Mouse (Mus musculus) midbrain, embryonic 14.5 days (tissue): ENCODE measurements around the gene Nthl1. TPM values are rescaled to one million over a fixed set of nuclear protein-coding genes. Genes with fewer than 3 reads are reported as not detected.
"Not testable (repeated sequence)": the region's sequence is repeated elsewhere in the genome, so short reads cannot be mapped to it uniquely, and the experiment has no call there.

ENCODE experiments used
- ATAC-seq: fragments of 200-750 bp; cut with Nextera tagmentation; 2 replicates; pipeline ENCODE4 v1.8.0; 2017; ENCODE audit warnings: moderate number of reproducible peaks, moderate library complexity; ENCODE audit not compliant: low FRiP score, low TSS enrichment
- DNase-seq: peaks from one replicate; pipeline ENCODE4 v3.0.0-alpha.2; 2015
- H3K27ac ChIP-seq: fragments of 300-500 bp; sonication (generic); replicated peaks from 2 replicates; pipeline ENCODE4 v1.5.1; 2014; ENCODE audit warnings: mild to moderate bottlenecking, low read depth, low read length, moderate library complexity
- H3K27me3 ChIP-seq: fragments of 300-500 bp; sonication (generic); 2 replicates; pipeline ENCODE4 v1.6.1; 2014; ENCODE audit warnings: low read length, control low read depth, mixed read lengths; ENCODE audit not compliant: control insufficient read depth, insufficient read depth
- H3K36me3 ChIP-seq: fragments of 300-500 bp; sonication (generic); 2 replicates; pipeline ENCODE4 v1.6.1; 2014; ENCODE audit warnings: low read length, control low read depth; ENCODE audit not compliant: control insufficient read depth, insufficient read depth
- H3K4me1 ChIP-seq: fragments of 300-500 bp; sonication (generic); 2 replicates; pipeline ENCODE4 v1.6.1; 2014; ENCODE audit warnings: mild to moderate bottlenecking, antibody characterized with exemption, low read length, control low read depth; ENCODE audit not compliant: control insufficient read depth, insufficient read depth
- H3K4me2 ChIP-seq: fragments of 300-500 bp; sonication (generic); 2 replicates; pipeline ENCODE4 v1.6.1; 2014; ENCODE audit warnings: mild to moderate bottlenecking, low read length, moderate library complexity
- H3K4me3 ChIP-seq: fragments of 300-500 bp; sonication (generic); replicated peaks from 2 replicates; pipeline ENCODE4 v1.5.1; 2014; ENCODE audit warnings: low read depth, low read length
- H3K9ac ChIP-seq: fragments of 300-500 bp; sonication (generic); replicated peaks from 2 replicates; pipeline ENCODE4 v1.6.1; 2014; ENCODE audit warnings: mild to moderate bottlenecking, low read length, moderate library complexity
- H3K9me3 ChIP-seq: fragments of 300-500 bp; sonication (generic); 2 replicates; pipeline ENCODE4 v1.6.1; 2016; ENCODE audit warnings: low read length, control low read depth, mixed read lengths; ENCODE audit not compliant: control insufficient read depth
- WGBS: fragments of 180-500 bp; shearing (Covaris S2); extraction: QIAGEN DNeasy Blood & Tissue Kit; methylation state at CpG from one replicate; pipeline ENCODE4 v1.1.7; 2014; 5-methylcytosine and 5-hydroxymethylcytosine counted together
- polyA plus RNA-seq: library from polyadenylated mRNA; unstranded; fragments of >200 nt; fragmentation: Nextera tagmentation; extraction: Ambion mirVana; gene quantifications from 2 replicates; pipeline ENCODE4 v1.2.1, GENCODE M21; 2014

Gene Nthl1
- polyA plus RNA-seq, 1 experiment from 2014 or later, result 8.9 TPM

DNA sequence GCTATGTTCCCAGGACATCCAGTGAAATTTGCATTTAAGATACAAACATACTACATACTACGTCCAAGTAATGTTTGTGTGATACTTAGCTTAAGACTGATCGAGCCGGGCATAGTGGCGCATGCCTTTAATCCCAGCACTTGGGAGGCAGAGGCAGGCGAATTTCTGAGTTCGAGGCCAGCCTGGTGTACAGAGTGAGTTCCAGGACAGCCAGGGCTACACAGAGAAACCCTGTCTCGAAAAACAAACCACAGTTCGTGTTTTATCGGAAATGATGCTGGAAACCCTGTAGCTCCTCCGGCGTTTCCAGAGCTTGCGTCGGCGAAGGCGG is 36.7 kb downstream of the Nthl1 start:
- Histone ChIP-seq H3K4me2 (peak overlapping the region; percentile 90), H3K4me3 (peak overlapping the region; percentile 99), H3K4me1 (peaks cover 19% of the 10 kb centered on the region), H3K9ac (peak overlapping the region; percentile 97; the same call in 1 of the 2 replicates), H3K27ac (peak overlapping the region; percentile 89)
- H3K27me3 ChIP-seq, H3K36me3 ChIP-seq, ATAC-seq, DNase-seq, H3K9me3 ChIP-seq: not testable (repeated sequence)
- WGBS, result 8% methylated on average over 15 of the region's 15 CpGs

- Histone ChIP-seq H3K4me1 (peaks cover 19% of the 10 kb centered on the region), H3K36me3 (no peaks in the 10 kb centered on the region)
- peak; percentile 98 for ATAC-seq
Measured at GRCm38 (mm10) chr17:24669545-24670245, 37.2 kb downstream of the Nthl1 start, which contains the start of gene Zfp598. TSS of gene Zfp598 (plus strand) at chr17:24669687.

DNA sequence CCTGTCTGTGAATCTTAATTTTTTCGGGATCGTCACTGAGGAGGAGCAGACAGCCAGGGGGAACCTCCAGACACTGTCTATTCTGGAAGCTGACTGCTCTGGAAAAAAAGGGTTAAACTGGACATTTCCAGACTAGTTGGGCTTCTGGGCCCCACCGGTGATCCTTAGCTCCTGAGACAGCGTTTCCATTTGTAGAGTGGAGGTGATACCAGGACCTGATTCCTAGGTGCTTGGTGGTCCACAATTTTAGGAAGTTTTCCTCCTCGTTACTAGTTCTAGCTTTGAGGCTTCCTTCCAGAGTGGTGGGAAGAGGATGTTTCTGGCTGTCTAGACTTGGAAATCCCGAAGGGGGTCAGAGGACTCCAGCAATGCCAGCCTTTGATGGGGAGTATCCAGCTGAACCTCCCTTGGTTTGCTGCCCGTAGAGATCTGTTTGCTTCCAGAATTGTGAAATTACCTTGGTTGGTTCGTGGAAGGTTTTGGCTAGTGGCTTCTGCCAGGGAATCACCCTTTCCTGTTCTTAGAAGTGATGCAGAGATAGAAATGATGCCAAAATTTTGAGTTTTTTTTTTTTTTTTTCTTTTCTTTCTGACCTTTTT is 37.9 kb downstream of the Nthl1 start:
- WGBS, result 12% methylated on average over 8 of the region's 8 CpGs
- ATAC-seq, result no peak
- Histone ChIP-seq H3K27ac (peak overlapping the region; percentile 89), H3K9ac (peak overlapping the region; percentile 97), H3K4me1 (peaks cover 19% of the 10 kb centered on the region), H3K9me3 (no peaks in the 10 kb centered on the region), H3K27me3 (no peaks in the 10 kb centered on the region), H3K36me3 (no peaks in the 10 kb centered on the region), H3K4me2 (peak overlapping the region; percentile 90), H3K4me3 (peak overlapping the region; percentile 99)
- no peak for DNase-seq

More at GRCm38 (mm10) chr17:24669545-24670245, 37.2 kb downstream of the Nthl1 start, which contains the start of gene Zfp598:
- no peaks in the 10 kb centered on the region for H3K27me3 ChIP-seq
- peak within 1 kb of the TSS; percentile 97 for H3K9ac ChIP-seq
- peak; percentile 98 for DNase-seq
- under 1% methylated on average over 77 of the region's 80 CpGs for WGBS
- H3K27ac ChIP-seq, result peak within 1 kb of the TSS; percentile 89
- peak within 1 kb of the TSS; percentile 99 for H3K4me3 ChIP-seq
- H3K9me3 ChIP-seq, result no peaks in the 10 kb centered on the region
- peak within 1 kb of the TSS; percentile 90 for H3K4me2 ChIP-seq

GRCm38 (mm10) chr17:24671346-24671745 is 38.9 kb downstream of the Nthl1 start:
- ATAC-seq, result no peak
- 79% methylated on average over 5 of the region's 5 CpGs for WGBS
- no peak for DNase-seq
- H3K4me1 ChIP-seq, result peaks cover 19% of the 10 kb centered on the region
- H3K36me3 ChIP-seq, result no peaks in the 10 kb centered on the region
- H3K9ac ChIP-seq, result no peak overlapping the region; the same call in 1 of the 2 replicates
- peak overlapping the region; percentile 90 for H3K4me2 ChIP-seq
- H3K4me3 ChIP-seq, result no peak overlapping the region
- H3K27me3 ChIP-seq, result no peaks in the 10 kb centered on the region
- no peak overlapping the region for H3K27ac ChIP-seq
- H3K9me3 ChIP-seq, result no peaks in the 10 kb centered on the region

DNA sequence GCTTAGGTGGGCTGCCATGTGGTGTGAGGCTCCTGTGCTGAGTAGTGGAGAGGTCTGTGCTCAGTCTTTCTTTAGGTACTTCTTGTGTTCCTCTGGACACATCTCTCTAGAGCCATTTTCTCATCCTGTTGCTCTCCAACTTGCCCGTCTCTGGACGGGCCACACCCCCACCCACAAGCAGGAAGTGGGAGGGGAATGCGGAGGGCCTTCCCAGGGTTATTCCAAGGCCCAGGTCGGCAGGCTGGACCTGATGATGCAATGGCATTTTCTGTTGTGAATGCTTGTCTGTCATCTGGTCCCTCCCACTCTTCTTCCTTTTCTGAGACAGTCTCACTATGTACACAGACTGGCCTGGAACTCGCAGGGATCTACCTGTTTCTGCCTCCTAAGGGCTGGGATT is 39.7 kb downstream of the Nthl1 start:
- WGBS, result 44% methylated on average over 5 of the region's 5 CpGs
- ATAC-seq, result no peak
- H3K4me3 ChIP-seq, result no peak overlapping the region
- no peak for DNase-seq
- no peaks in the 10 kb centered on the region for H3K27me3 ChIP-seq
- H3K4me1 ChIP-seq, result peaks cover 19% of the 10 kb centered on the region
- H3K9ac ChIP-seq, result no peak overlapping the region
- H3K36me3 ChIP-seq, result peaks cover 7% of the 10 kb centered on the region
- no peak overlapping the region for H3K4me2 ChIP-seq
- H3K27ac ChIP-seq, result no peak overlapping the region
- H3K9me3 ChIP-seq, result no peaks in the 10 kb centered on the region

- H3K9ac ChIP-seq, result no peak overlapping the region
Measured at GRCm38 (mm10) chr17:24674277-24674676, 41.8 kb downstream of the Nthl1 start.

DNA sequence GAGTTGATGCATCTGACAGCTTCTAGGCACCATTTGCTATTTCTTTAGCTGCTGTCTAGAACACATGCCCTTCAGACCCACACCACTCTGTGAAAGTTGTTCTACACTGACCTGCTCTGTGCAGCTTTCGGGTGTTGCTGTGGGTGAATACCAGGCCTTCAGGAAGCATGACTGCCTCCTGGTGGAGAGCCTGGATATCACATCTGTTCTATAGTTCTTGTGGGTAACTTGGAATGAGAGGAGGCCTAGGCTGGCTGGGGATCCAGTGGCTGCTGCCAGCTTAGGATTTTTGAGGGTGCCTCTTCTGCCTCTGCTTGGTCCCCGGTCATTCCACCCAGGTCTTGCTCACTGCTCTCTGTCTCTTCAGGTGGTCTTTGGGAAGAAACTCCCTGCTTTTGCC is 43.7 kb downstream of the Nthl1 start:
- WGBS, result 58% methylated on average over 2 of the region's 2 CpGs
- no peak overlapping the region for H3K4me2 ChIP-seq
- DNase-seq (peak; percentile 78), ATAC-seq (no peak)
- peaks cover 4% of the 10 kb centered on the region; the same call in 1 of the 2 replicates for H3K4me1 ChIP-seq
- H3K4me3 ChIP-seq, result no peak overlapping the region
- no peaks in the 10 kb centered on the region for H3K27me3 ChIP-seq
- H3K36me3 ChIP-seq, result peaks cover 48% of the 10 kb centered on the region
- H3K9me3 ChIP-seq, result no peaks in the 10 kb centered on the region
- H3K9ac ChIP-seq, result no peak overlapping the region
- H3K27ac ChIP-seq, result no peak overlapping the region

More at GRCm38 (mm10) chr17:24674277-24674676, 41.8 kb downstream of the Nthl1 start:
- H3K4me1 ChIP-seq, result peaks cover 14% of the 10 kb centered on the region
- H3K27ac ChIP-seq, result no peak overlapping the region
- no peaks in the 10 kb centered on the region for H3K9me3 ChIP-seq
- H3K4me2 ChIP-seq, result no peak overlapping the region
- peaks cover 29% of the 10 kb centered on the region for H3K36me3 ChIP-seq
- ATAC-seq, result no peak
- H3K4me3 ChIP-seq, result no peak overlapping the region
- no peaks in the 10 kb centered on the region for H3K27me3 ChIP-seq
- DNase-seq, result no peak
- WGBS, result 87% methylated on average over 7 of the region's 7 CpGs

- ATAC-seq (no peak), DNase-seq (no peak)
- no peak overlapping the region for H3K9ac ChIP-seq
- WGBS, result 95% methylated on average over 5 of the region's 5 CpGs
- H3K27ac ChIP-seq, result no peak overlapping the region
- no peak overlapping the region for H3K4me2 ChIP-seq
- H3K36me3 ChIP-seq, result peaks cover 54% of the 10 kb centered on the region
- no peaks in the 10 kb centered on the region for H3K4me1 ChIP-seq
- H3K27me3 ChIP-seq, result no peaks in the 10 kb centered on the region
- H3K9me3 ChIP-seq, result no peaks in the 10 kb centered on the region
- H3K4me3 ChIP-seq, result no peak overlapping the region
Measured at GRCm38 (mm10) chr17:24676877-24677276, 44.4 kb downstream of the Nthl1 start.
